Mouse (Mus musculus) telencephalon, adult 2 months (tissue): ENCODE data around the gene Gm10642.
A peak's percentile ranks its signal among the peaks of the same experiment; 100 is the strongest.

ENCODE experiments used
- DNase-seq: peaks from one replicate; pipeline ENCODE4 v3.0.0-alpha.2; 2011; ENCODE audit warnings: low read depth, low spot score

Gene Gm10642

GRCm38 (mm10) chr9:70671772-70672579, 15.9 kb downstream of the Gm10642 start:
- DNase-seq, result no peak

GRCm38 (mm10) chr9:70673656-70674055, 17.6 kb downstream of the Gm10642 start:
- DNase-seq, result no peak

GRCm38 (mm10) chr9:70675117-70675516, 19.1 kb downstream of the Gm10642 start:
- DNase-seq, result no peak

- DNase-seq, result no peak
Observed at GRCm38 (mm10) chr9:70675961-70676360, 19.9 kb downstream of the Gm10642 start.

DNA sequence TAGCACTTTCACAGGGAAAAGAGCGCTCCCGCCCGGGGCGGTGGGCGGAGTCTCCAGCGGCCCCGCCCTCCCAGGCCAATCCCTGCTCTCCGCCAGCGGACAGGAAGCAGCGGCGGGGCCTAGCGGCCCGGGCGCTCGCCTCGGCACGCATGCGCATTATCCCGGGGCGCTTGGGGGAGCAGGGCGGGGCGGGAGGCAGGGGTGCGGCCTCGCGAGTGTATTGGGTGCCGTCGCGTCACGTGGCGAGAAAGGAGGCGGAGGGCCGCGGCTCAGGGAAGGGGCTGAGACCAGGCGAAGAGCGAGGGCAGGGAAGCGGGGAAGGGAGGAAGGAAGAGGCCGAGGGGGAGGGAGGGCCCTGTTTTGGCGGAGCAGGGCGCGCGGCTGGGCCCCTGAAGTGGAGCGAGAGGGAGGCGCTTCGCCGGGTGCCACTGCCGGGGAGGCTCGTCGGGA, 22.7 kb downstream of the Gm10642 start, which contains the start of gene Adam10:
Gene Adam10, plus strand, starts transcription at position 316 of the 450 bp plus-strand sequence.
- peak; percentile 96 for DNase-seq

- DNase-seq, result no peak
Observed at GRCm38 (mm10) chr9:70679132-70680091, 23.4 kb downstream of the Gm10642 start.

GRCm38 (mm10) chr9:70682202-70682601, 26.2 kb downstream of the Gm10642 start:
- no peak for DNase-seq

- no peak for DNase-seq
Observed at GRCm38 (mm10) chr9:70688301-70688968, 32.4 kb downstream of the Gm10642 start.

DNA sequence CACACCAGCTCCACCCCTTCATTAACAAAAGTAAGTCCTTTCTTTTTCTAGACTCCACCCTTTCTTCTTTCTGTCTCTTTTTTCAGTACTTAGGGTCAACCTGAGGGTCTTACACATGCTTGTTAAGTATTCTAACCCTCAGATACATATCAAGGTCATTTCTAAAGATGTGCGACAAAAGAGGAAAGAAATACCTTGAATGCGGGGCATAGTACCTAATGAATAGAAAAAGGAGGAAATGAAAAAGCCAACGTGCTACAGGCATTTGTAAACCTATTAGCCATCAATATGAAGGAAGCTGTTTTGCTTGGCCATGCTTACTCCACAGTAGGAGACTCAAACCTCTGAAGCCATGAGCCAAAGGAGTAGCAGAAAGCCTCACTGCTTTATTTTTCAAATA, 33.9 kb downstream of the Gm10642 start:
- no peak for DNase-seq

DNA sequence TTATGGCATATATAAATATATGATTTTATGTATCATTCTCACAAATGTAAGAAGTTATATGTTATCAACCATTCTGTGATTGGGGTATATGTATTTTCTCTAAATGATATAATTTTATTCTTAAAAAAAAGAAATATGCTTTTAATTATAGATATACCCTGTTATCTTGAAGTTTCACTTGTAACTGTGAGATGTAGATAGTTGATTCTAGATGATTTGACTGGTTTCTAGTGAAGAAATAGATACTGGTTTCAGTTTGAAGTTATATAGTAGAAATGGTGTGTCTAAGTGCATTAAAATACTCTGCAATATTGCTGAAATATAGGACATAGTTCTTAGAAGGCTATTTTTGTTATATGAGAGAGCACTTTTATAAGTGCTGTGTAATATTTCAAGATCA, 34.5 kb downstream of the Gm10642 start:
- DNase-seq, result no peak

DNA sequence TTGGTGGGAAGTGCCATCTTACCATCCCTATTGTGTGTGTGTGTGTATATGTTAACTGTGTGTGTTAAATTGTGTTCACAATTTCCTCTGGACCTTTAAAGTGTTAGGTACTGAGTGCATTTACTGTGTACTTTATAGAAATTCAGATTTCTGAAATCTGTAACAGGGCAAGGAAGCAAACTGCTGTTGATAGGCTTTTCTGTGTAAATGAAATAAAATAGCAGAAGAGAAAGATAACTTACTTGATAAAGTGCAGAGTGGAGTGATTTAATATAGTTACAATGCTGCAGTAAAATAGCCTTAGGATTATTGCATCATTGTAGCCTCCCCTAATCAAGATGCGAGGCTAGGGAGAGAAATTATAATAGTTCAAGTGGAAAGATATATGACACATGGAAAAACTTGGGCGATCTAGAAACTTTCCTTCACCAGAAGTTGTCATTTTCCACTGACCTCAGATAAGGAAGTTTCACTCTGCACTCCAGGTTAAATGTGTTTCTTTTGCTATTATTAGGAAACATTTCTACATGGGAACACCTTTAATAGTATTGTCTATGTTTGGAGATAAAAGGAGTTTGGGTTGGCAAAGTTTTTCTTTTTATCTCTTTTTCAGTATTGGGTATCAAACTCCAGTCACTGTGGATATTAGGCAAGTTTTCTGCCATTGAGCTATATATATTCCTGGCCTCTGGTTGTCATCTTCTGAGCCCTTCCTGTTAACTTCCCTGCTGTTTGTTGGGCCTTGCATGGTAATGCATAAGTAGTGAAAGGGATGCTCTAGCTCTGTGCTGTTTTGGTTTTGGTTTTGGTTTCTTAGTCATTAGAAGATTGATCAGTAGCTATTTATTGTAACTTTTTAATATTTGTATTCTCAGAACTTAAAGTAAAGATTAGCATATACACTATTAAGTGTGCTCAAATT, 36.0 kb downstream of the Gm10642 start:
- DNase-seq, result no peak

GRCm38 (mm10) chr9:70695723-70696122, 39.7 kb downstream of the Gm10642 start:
- no peak for DNase-seq

GRCm38 (mm10) chr9:70698090-70698489, 42.0 kb downstream of the Gm10642 start:
- DNase-seq, result no peak

- DNase-seq, result no peak
Observed at GRCm38 (mm10) chr9:70703597-70704203, 47.6 kb downstream of the Gm10642 start.

DNA sequence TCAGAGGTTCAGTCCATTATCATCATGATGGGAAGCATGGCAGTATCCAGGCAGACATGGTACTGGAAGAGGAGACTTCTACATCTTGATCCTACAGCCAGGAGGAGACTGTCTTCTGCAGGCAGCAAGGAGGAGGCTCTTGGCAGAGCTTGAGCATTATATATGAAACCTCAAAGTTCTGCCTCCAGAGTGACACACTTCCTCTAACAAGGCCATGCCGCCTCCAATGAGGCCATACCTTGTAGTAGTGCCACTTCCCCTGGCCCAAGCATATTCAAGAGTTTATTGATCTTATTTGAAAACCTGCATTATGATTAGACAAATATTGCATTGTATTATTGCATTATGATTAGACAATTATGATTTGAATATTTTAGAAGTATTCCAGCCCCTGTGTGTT, 50.4 kb downstream of the Gm10642 start:
- DNase-seq, result no peak
